Mouse (Mus musculus) embryonic fibroblast, embryonic 13.5 days (primary cell): ENCODE measurements around the gene Klhl22.

Source experiments
- CTCF ChIP-seq: IDR thresholded peaks from 2 replicates; pipeline ENCODE4 v1.5.1; 2011; ENCODE audit warnings: mild to moderate bottlenecking, control low read depth, low read length, moderate library complexity, borderline replicate concordance; ENCODE audit not compliant: insufficient read depth
- POLR2A ChIP-seq: IDR thresholded peaks from 2 replicates; pipeline ENCODE4 v1.6.1; 2011; ENCODE audit warnings: low read depth, mild to moderate bottlenecking, control low read depth, low read length, moderate library complexity

- TF ChIP-seq CTCF, result no peak
- TF ChIP-seq POLR2A, result no peak
These were observed 57.1 kb downstream of the Klhl22 start for GRCm38 (mm10) chr16:17816528-17816927.
